Mouse (Mus musculus): ENCODE data around the gene Il9.

Gene Il9

GRCm38 (mm10) chr13:56471211-56471610 lies 10.8 kb downstream of the Il9 start:
- DNase-seq = no peak

- DNase-seq = no peak
Measured at GRCm38 (mm10) chr13:56468536-56468935, 13.5 kb downstream of the Il9 start.

- DNase-seq = no peak
Measured at GRCm38 (mm10) chr13:56467786-56468185, 14.3 kb downstream of the Il9 start.

DNA sequence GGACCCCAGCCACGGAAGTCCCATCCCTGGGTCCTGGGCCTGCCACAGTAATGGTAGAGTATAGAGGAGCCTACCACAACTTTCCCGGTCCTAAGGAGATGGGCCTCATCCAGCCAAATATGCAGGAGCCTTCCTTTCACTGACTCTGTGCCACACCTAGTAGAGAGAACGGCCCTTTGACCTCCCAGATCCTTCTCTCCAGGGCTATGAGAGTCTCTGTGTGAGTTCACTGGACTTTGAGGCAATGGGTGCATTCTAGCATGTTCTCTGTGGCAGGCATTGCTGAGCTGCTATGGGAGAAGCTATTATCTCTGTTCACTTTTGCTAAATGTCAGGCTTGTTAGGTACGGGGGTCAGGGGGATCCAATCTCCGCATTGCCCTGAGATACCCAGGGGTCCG lies 18.3 kb downstream of the Il9 start:
- no peak for DNase-seq

DNA sequence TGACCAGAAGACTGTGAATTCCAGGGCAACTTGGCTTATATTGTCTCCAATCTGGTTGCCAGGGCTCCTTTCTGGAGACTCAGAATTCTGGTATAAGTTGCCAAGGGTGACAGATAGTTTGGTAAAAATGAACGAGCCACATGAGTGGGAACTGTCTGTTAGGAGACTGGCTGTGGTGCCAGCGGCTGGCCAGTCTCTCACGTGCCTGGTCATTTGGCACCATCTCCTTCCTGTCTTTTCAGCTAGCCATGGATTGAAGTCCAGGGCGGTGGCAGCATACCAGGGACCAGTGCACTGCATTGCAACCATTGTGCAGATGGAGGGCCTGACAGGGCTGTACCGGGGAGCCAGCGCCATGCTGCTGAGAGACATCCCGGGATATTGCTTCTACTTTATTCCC lies 18.8 kb downstream of the Il9 start:
- DNase-seq = no peak

DNA sequence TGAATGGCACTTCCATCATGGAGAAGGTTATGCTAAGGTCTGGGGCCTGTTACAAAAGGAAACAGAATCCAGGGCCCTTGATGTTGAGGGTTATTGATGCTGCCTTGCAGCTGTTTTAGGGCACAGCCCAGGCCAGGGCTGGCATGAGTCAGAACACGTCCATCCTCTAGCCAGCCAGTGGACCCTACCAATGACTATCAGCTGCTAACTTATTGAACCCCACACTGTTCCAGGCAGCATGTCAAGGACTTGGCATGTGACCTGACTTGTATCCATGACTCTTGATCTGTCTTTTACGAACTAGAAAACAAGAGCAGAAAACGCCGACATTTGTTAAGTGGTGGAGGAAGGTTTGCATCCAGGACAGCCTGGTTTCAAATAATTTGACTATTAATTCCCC lies 19.3 kb downstream of the Il9 start:
- DNase-seq = no peak

DNA sequence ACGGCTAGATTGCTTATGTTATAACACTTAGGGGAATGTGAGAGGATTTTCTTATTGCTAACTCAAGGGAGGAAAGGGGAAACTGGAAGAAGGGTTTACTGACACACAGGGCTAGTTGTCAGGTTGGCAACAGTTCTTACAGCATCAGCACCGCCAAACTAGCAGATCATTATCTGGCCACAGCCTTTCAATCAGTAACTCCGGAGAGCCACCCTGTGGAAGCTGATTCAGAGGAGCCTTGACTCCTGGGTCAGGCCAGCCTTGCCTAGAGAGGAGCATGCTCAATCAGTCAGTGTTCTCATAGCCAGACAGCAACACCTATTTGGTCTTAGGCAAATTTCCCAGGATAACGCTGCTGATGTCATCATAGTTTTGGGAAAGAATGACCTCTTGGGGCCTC lies 20.6 kb downstream of the Il9 start:
- no peak for DNase-seq

GRCm38 (mm10) chr13:56458001-56458400 lies 24.0 kb downstream of the Il9 start:
- no peak for DNase-seq

GRCm38 (mm10) chr13:56450035-56450434 lies 32.0 kb downstream of the Il9 start:
- DNase-seq = no peak

DNA sequence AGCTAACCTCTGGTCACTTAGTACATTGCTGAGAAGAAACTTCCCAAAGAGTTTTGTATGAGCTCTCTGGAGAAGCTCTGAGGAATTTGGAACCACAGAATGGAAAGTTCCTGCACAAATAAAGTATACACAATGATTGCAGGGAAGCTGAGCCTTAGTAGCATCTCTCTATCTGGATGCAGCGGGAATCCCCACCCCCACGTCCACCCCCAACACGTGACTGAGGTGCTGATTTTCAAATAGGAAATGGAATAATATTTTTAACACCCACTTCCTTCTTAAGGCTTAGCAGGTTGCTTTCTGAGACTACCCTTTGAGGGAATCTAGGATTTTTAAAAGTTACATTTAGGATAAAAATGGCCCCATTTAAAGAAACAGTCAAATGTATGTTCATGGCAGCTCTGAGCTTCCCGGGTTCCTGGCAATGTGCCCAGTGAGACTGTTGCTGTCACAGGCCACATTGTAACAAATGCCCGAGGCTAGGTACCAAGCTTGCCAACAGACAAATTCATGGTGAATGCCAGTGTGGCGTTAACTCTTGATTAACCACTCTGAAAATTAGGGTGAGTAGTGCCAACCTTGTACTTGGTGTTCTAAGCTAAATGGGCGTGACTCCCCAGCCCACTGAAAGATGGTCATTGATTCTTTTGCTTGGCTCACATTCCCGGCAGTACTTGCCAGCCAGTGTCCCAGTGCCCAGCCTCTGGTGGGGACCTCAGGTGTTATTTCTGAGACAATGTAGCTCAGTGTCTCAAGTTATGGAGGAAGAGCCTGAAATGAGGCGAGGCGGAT lies 32.6 kb downstream of the Il9 start:
- peak; percentile 81 for DNase-seq

DNA sequence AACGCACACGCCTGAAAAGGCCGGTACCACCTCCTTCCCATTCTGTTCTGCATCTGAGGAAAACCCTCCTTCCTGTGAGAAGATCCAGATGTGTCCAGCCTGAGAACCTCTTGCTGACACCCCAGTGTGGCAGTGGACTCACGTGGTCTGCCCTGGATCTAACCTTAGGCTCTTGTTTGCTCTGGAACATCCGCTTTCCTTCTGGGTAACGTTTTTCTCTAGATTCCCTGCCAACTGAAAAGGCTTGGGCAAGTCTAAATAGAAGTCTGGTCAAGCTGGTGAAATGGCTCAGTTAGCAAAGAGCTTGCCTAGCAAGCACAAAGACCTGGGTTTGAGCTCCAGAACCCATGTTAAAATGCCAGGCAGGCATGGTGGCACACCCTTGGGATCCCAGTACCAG lies 37.0 kb downstream of the Il9 start:
- DNase-seq = no peak

GRCm38 (mm10) chr13:56444112-56444511 lies 37.9 kb downstream of the Il9 start:
- DNase-seq = no peak

GRCm38 (mm10) chr13:56443411-56443810 lies 38.6 kb downstream of the Il9 start:
- no peak for DNase-seq

DNA sequence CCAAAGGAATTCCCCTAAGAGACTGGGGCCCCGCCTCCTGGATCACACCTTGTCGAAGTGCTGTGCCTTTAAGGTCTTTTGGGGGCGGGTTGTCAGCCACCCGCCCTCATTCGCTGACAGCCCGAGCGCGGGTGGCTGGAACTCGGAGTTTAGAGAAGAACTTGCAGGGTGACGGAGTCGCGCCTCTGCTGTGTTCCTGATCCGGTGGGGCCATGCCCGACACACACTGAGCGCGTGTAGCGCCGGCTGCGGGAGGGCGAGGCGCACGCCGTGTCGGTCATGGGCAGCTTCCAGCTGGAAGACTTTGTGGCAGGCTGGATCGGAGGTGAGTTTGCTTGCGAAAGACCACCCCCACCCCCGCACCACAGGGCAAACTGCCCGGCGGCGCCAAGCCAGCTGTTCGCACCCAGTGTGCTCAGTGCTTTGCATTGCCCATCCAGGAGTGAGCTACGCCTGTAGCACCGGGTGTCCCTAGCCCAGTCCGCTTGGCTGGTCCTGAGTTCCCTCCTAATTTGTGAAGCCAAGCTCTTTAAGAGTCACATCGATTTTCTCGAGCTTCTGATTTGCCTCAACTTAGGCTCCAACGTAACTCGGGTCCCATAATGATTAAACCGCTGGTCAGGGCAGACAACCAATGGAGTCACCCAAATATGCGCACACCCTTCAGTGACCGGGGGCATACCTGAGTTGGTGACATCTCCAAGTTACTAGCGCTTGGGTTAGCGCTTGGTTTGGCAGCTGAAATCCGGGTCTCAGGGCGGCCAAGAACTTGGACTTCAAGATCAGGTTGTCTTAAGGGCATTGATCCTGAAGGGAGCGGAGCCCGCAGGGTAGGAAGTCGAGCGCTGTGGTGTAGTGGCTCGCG lies 43.6 kb downstream of the Il9 start, which contains the start of gene Slc25a48:
Gene Slc25a48 (plus strand): TSS at position 145 of the 865 bp plus-strand sequence.
- DNase-seq = peak; percentile 53

- DNase-seq = no peak
Measured at GRCm38 (mm10) chr13:56435615-56436287, 46.3 kb downstream of the Il9 start.

DNA sequence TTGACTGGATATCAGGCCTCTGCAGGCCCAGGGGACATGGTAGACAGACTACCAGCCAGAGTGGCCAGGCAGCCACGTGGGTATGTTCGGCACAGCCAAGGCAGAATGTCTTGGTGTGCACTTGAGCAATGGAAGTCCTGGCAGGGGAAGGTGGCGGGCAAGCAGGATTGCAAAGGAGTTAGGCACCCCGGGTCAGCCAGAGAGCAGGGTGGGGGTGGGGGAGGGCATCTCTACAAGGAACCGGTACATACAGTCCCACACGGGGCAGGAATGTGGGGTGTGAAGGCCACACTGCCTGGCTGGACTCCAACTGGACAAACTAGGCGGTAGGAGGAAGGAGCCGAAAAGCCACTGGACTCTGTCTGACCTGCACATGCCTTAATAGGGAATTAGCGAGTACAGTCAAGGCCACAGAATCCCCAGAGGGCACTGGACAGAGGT lies 47.7 kb downstream of the Il9 start:
- no peak for DNase-seq

DNA sequence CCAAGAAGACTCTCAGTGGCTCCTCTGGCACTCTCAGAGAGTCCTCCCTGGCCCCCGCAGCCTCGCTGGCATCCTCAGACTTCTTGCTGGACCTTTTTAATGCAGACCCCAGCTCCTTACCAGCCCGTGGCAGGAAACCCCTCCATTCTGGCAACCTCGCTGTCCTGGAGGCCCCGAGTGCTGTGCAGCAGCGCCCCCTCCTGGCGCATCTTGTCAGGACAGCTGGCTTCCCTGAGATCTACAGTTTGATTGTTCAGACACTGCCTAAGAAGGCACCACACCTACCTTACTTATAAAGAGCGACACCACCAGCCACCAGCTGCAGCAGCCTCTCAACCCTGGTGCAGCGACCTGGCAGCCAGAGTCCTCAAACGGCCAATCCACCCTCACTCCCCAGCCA lies 48.6 kb downstream of the Il9 start:
- DNase-seq = peak; percentile 79

DNA sequence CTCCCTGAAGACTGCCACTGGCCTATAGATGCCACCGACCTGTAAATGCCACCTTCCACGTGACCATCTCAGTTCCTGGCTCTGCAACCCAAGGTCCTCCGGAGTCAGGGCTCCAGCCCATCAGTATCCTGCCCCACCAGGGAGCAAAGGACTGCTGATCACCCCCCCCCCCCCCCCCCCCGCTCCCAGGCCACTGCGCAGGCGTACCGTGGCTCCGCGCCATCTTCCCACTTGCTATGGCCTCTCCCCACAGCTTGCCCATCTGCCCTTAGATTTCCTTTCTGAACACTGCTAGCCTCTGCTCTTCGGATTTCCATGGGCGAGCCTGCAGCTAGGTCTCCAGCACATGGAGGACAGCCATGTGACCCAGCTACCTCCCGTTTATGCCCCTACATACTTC lies 49.5 kb downstream of the Il9 start:
- no peak for DNase-seq

Measured in retina, postnatal 1 day (tissue).